Mouse (Mus musculus) embryo, embryonic 10.5 days (tissue): Measurements from ENCODE around the gene Gm38394.
A peak's percentile ranks its signal among the peaks of the same experiment; 100 is the strongest.

Experiments
- DNase-seq: peaks from one replicate; pipeline ENCODE4 v3.0.0-alpha.2; 2015; ENCODE audit warnings: low spot score

Gm38394 gene

DNA sequence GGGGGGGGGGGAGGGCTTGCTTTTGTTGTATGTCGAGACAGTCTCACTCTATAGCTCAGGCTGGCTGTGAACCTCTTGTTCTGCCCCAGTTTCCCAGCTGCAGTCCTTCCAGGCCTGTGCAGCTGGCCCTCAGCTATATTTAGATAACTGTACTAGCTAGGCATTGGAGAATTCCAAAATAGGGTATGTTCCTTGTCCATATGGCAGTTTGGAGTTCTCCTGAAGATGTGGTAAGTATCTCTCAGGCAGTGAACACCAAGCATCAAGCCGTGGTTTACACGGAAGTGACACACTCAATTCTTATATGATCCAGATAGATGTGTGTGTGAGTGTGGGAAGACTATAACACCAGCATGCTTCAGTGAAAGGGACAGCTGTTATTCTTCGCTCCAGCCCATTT, 2.3 kb upstream of the Gm38394 start:
- no peak for DNase-seq

DNA sequence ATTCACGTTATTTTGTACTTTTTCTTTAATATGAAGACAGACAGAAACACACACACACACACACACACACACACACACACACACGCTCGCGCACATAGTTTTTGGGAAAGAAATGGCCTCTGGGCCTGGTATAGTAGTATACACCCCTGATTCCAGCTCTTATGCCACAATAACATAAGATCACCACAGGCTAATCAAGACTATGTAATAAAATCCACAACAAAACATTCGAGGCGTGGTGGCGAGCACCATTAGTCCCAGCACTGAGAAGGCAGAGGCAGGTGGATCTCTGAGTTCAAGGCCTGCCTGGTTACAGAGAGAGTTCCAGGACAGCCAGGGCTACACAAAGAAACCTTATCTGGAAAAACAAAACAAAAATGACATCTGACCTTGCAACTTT, 1.8 kb upstream of the Gm38394 start:
- no peak for DNase-seq

DNA sequence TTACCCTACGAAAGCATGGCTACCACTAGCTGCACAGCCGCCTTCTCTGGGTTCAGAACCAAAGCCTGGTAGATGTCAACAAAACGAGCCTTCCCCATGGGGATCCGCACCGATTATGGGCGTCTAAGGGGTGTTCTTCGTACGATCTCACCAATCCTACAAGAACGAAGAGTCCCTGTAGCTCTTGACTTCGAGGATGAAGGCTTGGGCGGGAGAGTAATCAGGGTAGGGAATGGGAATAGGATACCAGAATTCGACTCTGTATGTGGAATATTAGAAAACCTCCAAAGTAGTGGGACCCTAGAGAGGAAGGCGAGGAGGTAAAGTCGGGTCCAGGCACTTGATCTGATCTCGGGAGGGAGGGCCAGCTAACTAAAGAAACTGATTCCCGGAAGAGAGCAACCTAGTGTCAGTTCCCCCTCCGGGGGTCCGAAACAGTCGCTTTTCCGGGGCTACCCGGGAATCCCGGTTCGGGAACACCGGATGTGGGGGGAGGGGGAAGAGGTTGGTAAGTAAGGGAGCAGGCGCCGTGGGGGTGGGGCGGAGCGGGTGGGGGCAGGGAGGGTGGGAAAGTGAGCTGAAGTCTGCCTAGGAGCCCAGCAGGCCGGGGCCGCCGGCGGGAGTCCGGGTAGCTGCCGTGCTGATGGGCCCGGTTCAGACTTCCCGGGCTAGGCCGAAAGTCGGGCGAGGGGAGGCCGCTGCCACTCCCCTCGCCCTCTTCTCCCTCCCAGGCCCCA, 484 bp downstream of the Gm38394 start, which contains the start of gene Zbed6:
Gene Zbed6, minus strand, starts transcription at position 420 of the 737 bp plus-strand sequence.
- peak; percentile 85 for DNase-seq

DNA sequence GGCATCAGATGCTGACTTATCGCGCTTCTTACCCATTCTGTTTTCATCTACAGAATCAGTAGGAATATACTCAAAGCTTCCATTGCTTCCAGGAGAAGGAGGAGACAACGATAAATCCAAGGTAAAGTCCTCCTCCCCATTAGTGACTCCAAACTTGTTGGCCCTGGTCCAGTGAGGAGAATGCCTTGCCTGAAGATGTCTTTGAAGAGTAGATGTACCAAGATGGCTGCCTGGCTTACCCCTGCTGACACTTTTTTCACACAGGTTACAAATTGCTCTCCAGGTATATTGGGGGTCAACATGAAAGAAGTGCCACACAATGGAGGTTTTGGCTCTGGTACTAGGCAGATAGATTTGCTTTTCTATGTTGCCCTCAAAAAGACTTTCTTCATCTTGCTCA, 2.2 kb downstream of the Gm38394 start:
- no peak for DNase-seq

DNA sequence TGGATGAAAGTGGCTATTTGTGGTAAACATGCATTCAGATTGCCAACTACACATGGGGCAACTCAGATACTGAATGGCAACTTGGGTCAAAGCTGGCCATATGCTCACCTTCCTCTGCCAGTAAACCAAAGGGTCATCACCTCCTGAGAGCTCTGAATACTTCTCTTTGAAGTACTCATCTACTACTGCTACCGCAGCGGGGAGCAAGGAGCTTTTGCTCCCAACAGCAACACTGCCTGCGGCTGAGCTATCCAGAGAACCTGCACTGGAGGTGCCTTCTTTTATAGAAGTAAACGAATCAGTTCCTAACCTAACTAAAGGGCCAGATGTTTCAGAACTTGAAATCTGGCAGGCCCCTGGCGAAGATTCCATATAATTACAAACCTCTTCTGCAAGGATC, 4.3 kb downstream of the Gm38394 start:
- no peak for DNase-seq

DNA sequence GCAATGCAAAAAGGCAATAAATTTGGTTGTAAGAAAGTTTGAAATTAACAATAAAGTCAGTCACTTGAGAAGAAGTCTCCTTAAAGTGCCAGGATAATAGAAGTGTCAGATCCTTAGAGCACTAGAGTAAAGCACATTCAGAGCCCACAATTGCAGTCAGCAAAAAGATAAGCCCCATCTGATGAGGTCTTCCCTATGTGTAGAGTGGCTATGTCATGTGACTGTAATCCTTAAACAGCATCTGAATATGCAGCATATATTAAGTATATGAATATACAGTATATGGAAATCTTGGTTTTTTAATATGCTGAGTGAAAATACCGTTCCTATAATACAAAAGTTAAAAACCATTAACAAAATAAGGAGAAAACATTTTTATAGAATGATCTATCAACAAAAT, 8.1 kb downstream of the Gm38394 start:
- DNase-seq = no peak

DNA sequence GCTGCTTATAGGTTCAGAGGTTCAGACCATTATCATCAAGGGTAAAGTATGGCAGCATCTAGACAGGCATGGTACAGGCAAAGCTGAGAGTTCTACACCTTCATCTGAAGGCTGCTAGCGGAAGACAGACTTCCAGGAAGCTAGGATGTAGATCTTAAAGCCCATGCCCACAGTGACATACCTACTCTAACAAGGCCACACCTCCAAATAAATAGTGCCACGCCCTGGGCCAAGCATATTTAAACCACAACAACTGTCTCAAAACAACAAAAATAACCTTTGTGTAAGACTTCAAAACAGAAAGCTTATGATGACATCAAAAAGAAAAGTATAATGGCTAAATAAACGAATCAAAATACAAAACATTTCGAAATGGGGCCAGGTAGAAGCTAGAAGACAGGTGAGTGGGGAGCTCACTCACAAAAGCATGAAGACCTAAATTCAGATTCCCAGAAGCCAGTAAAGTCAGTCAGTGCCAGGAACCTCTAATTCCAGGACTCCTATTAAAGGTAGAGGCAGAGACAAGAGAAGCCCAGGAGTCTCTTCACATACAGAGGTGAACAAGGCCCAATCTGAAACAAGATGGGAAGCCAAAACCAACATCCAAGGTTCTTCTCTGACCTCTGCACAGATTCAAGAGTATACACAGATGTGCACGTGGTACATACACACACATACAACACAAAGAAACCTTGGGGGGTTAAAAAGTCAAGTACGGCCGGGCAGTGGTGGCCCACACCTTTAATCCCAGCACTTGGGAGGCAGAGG, 10.6 kb downstream of the Gm38394 start:
- no peak for DNase-seq

DNA sequence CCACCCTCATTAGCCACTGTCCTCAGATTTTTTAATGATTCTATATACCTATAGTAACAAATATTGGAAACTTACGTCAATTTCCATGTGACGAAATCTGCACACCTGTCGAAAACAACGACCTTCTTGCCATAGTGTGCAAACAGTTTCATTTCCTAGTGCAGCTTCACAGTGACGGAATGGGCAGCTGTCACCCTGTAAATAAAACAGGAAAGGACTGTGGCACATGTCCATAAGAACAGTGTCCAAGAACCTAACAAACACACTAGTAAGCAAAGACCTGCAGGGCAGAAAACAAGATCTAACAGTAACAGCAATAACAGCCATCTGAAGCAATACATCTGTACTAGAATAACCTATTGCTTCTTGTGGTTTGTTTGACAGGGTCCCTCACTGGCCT, 15.5 kb downstream of the Gm38394 start:
- DNase-seq = no peak

DNA sequence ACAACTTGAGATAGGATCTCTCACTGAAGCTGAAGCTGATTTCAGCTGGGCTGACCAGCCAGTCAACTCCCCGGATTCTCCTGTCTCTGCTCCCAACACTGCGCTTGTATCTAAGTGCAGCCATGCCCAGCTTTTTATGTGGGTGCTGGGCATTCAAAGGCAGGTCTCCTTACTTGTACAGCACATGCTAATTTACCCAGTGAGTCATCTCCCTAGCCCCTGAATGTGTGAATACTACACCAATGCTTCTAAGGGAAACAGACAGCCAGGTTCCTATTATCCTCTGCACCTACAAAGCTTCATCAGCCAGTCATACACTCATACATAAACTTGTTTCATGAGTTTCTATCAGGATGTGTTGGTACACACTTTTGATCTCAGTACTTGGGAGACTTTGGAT, 20.0 kb downstream of the Gm38394 start:
- DNase-seq = no peak

DNA sequence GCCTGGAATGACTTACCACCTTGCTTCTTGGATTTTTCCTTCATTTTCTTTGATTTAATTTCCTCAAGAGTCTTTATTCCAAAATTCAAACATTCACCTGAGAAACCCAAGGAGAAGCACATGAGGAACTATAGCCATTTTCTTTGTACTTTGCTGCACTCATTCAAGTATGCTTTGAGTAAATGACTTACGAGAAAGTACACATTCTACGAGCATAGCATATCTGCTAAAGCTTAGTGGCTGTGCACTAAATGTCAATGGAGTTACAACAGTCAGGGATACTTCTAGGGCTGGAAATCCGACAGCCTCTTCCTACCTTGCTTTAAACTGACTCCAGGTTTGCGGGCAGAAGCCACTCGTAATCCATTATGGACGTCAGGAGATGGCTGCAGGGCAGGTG, 22.6 kb downstream of the Gm38394 start:
- no peak for DNase-seq

DNA sequence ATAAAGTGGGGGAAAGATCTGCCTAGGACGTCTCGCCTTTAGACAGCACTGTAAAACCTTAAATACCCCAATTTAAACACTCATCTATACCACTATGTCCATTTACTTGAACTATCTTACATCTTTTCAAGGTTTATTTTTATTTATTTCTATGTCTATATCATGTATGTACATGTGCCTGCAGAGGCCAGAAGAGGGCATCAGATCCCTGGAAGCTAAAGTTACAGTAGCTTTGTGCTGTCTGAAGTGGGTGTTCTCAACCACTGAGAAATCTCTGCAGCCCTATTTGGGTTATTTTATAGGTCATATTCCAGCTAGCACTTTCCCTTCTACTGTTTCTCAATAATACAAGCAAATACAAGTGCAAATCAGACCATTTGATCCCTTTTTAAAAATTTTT, 28.9 kb downstream of the Gm38394 start:
- no peak for DNase-seq

DNA sequence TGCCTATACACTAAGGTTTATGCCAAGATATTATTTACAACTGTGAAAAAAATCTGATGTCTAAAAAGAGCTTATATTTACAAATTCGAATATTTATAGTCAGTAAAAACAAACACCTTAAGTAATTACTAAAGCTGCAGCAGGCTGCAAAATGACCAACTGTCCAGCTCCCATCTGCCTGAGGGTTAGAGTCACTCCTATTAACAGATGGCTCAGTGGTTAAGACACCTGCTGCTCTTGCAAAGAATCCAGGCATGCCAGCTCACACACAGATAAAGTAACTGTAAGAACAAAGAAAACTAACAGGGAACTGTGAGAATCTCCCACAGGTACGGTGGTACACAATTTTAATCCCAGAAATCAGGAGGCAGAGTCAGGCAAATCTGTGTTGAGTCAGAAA, 36.1 kb downstream of the Gm38394 start:
- DNase-seq = no peak

DNA sequence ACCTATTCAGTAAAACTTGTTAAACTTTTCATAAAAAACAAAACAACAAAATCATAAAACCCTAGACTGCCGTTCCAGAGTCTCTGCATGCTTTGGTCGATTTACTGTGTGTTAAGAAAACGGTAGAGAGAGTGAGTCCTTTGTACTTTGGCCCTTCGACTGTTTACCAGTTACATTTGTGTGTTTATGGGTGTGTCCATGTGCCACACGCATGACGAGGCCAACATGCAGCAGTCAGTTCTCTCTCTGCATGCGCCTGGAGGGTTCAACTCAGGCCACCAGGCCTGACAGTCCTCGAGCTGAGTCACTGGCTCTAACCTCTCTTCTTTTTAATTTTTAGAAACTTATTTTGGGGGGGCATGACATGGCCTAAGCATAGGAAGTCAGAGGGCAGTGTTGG, 42.8 kb downstream of the Gm38394 start:
- DNase-seq = no peak

DNA sequence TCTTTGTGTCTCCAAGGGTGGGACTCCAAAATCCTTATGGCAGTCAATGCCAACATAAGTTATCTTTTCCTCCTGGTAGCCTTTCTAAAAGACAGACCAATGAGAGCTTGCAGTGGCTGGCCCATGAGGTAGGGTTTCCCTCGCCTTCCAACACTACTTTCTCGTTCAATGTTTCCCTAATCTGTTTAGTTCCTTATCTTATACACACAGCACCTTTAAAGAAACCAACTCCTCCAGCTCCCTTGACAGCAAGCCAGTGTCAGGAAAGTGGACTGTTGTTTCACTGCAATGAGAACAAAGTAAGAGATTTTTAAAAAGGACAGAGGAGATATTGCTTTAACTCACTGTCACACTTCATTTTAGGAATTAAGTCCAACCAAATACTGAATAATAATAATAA, 43.2 kb downstream of the Gm38394 start:
- no peak for DNase-seq

DNA sequence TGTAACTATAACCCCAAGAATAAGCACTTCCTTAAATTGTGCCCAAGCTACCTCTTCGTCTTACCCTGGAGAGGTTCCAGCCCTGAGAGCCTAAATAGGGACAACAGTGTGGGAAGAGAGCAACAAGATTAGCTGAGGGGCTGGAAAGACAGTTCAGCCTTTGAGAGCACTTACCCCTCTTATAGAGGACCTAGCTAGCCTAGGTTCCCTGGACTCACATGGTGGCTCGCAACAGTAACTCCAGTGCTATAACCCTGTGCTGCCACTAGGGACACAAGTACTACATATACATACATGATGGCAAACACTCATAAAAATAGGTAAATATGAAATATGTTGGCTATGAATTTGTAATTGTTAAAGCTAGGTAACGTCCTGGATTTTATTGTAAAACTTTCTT, 47.3 kb downstream of the Gm38394 start:
- no peak for DNase-seq

DNA sequence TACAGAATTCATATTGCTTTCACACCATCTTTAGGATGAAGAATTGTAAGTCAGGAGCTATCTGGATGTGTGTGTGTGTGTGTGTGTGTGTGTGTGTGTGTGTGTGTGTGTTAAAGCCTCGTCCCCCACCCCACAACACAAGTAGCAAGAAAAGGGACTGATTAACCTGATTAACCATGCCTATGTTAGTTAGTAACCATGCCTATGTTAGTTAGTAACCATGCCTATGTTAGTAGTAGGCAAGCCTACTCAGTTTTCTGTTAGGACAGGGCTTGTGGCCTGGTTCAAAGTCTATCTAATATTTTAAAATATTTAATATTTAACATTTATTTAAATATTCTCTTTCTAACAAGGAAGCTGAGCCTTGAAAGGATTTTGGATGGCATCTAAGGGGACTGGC, 49.7 kb downstream of the Gm38394 start:
- DNase-seq = no peak

DNA sequence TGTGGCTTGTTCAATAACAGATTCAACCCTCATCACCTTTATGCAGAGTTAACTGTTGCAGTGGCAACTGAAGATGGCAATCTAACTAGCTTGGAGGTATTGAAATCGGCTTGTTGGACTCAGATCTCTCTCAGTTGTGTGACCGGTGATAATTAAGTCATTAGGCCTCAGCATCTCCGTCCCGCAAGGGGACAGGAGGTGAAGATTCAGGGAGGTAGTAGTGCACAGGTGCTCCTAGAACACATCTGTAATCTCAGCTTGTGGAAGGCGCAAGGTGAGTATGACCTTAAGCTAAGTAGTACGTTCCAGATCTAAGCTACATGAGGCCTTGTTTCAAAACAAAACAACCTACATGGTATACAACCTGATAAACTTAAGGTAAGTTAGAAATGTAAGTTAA, 50.5 kb downstream of the Gm38394 start:
- DNase-seq = no peak

DNA sequence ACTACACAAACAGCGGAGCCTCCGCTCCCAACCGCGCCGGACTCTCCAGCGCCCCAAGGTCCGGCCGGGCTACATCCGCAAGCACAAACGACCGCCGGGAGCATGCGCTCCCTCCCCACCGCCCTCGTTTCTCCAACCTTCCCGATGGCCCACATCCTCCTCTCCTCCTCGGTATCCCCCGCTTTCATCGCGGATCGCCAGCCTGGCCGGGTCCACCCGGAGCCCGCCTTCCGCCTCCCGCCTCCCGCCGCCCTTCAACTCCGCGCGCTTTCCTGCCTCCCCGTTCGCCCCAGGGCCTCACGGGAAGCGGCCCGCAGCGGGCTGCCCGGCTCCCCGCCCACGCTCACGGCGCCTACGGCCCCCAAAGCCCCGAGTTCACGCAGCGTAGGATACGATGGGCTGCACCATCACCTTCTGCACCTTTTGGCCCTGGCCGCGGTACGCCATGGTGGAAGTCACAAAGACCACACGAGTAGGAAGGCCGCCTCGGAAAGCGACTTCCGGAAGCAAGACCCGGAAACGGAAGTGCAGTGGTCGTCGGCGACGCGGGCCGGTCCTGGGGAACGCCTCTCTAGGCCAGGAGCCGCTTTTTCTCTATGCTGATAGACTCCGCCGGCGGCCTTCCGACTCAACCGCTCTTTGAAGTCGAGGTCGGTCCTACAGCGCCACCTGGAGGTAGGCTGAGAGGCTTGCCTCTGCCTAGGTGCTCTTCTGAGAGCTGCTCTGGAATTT, 51.2 kb downstream of the Gm38394 start, which contains the start of gene Snrpe:
Gene Snrpe, minus strand, starts transcription at position 521 of the 732 bp plus-strand sequence.
- DNase-seq = peak; percentile 100

DNA sequence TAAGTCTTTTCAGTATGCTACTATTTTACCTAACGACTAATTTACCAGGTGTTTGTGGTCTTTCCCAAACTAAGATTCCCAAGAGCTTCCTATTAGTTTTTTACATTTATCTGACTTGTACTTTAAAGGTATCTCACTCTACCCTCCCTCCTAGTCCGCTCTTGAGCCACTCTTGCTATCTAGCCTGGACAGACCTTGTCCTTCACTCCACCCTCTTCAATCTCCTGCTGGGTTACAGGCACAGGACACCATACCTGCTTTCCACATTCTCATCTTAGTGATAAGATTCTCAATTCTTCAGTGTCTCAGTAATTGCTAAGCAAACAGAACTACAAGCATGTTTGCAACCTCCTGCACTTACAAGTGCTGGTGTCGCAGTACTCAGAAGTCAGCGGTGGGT, 57.9 kb downstream of the Gm38394 start:
- no peak for DNase-seq

DNA sequence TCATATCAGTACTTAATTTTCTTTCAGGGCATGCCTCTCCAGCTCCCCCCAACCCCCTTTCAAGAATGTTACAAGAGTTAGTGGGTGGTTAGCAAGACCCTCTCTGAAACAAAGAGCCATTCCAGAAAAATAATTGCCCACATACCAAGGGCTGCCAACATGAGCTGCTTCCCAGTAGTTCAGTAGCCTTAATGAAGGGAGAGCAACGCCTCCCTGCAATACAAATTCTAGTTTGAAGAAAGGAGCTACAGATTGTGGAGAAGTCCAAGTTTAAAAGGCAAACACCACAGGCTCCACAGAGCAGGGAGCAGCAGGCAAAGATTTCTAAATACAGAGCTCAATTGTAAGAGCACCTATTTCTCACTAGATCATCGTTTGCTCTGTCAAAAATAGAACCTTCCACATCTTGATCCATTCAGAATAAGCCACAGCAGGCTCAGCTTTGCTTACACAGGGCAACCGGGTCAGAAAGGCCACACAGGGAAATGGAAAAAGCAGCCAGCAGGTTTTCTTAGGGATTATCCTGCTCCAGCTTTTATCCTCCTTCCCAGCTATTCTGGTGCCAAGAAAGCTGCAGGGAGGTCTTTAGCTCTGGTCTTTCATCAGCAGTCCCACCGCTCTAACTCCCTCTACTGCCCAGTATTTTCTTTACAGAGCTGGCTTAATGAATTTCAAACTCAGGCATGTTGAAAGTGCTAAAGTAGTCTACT, 64.7 kb downstream of the Gm38394 start:
- DNase-seq = peak; percentile 76

DNA sequence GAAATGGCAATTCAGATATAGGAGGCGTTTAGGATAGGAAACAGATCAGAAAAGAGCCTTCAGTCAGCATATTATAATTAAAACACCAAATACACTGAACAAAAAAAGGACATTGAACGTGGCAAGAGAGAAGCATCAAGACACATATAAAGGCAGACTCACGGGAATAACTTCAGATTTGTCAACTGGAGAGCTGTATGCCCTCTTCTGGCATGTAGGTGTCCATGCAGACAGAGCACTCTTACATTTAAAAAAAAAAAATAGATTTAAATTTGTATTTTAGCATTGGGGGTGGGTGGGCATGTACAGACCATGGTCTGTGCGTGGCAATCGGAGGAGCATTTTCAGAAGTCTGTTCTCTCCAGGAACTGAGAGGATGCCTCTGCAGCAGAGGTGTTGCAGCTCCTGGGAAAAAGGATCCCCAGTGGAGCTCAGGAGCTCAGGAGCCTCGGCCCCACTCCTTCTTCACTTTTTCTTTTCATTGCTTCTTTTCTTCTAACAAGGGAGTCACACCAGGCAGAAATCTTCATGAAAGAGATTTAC, 75.1 kb downstream of the Gm38394 start:
- DNase-seq = no peak

DNA sequence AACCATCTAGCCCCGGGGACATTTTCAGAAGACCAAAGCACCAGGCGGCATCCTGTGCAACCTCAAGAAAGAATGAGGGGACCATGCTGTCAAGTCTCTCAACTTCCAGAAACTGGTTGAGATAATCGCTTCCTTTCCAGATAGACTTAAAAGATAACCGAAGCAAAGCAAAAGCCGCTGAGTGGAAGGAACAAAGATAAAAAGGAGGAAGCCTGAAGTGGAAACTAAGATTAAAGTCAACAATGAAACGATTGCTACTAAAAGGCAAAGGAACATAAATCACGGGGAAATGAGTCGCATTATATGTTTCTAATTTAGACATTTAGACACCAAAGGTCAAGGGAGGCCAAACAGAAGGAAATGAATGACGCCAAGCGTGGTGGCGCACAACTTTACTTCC, 89.8 kb downstream of the Gm38394 start:
- DNase-seq = no peak
